Mouse (Mus musculus) ZHBTc4 (cell line): ENCODE data around the gene 1810046K07Rik.

Experiments
- DNase-seq: peaks from one replicate; pipeline ENCODE4 v3.0.0-alpha.2; 2011; ENCODE audit warnings: low read depth, low spot score

Gene 1810046K07Rik

GRCm38 (mm10) chr9:51328731-51329130, at the start of gene 1810046K07Rik:
Gene 1810046K07Rik (minus strand): TSS chr9:51328917.
- no peak for DNase-seq

GRCm38 (mm10) chr9:51369560-51369959, 40.8 kb upstream of the 1810046K07Rik start:
- no peak for DNase-seq

DNA sequence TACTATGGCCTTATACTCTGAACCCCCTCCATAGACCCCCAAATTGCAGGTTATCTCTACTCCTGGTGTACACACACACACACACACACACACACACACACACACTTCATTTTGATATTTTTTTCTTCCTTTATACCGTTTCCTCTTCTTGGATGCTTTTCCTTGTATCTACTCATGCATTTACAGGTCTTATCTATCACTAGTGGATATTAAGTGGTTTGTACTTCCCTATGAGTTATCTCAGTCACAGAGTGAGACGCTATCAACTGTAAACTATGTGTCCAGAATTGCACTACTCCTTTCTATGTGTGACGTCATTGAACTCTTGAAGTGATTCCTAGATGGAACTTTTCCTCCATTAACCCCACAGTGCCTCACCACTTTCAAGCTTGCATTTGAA, 38.4 kb upstream of the 1810046K07Rik start:
- no peak for DNase-seq

GRCm38 (mm10) chr9:51364059-51364458, 35.3 kb upstream of the 1810046K07Rik start:
- peak; percentile 59 for DNase-seq

DNA sequence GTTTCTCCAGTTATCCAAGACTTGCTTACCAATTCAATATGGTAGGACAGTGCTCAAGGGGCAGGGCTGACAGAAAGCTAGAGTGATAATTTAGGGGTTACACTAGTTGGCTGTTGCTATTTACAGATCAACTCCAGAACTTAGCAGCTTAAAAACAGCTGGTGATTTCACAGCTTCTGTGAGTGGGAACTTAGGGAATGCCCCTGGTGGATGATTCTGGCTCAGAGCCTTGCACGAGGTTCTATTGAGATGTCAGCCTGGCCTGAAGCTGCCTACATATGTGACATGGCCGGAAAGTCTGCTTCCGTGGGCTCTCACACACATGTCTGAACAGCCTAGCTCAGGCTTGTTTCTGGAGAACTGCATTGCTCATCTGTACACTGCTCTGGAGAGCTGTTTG, 24.8 kb upstream of the 1810046K07Rik start:
- no peak for DNase-seq

DNA sequence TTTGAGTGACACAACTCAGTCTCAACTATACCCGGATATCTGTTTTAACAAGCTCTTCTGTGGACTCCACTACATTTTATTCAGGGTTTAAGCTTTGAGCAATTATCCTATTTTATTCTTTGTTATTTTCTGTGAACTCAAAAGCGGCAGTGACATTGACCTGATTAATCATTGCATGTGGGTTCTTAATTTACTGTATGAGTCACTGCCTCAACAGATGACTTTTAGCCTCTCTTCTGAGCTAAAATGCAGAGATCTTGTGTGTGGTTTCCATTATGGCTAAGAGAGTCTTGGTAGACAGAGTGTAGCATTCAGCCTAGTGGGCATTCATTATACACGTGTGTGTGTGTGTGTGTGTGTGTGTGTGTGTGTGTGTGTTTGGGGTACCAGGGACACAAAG, 24.2 kb upstream of the 1810046K07Rik start:
- no peak for DNase-seq

- no peak for DNase-seq
These were observed 20.7 kb upstream of the 1810046K07Rik start for GRCm38 (mm10) chr9:51349422-51349821.

GRCm38 (mm10) chr9:51345768-51346167, 17.1 kb upstream of the 1810046K07Rik start:
- no peak for DNase-seq

DNA sequence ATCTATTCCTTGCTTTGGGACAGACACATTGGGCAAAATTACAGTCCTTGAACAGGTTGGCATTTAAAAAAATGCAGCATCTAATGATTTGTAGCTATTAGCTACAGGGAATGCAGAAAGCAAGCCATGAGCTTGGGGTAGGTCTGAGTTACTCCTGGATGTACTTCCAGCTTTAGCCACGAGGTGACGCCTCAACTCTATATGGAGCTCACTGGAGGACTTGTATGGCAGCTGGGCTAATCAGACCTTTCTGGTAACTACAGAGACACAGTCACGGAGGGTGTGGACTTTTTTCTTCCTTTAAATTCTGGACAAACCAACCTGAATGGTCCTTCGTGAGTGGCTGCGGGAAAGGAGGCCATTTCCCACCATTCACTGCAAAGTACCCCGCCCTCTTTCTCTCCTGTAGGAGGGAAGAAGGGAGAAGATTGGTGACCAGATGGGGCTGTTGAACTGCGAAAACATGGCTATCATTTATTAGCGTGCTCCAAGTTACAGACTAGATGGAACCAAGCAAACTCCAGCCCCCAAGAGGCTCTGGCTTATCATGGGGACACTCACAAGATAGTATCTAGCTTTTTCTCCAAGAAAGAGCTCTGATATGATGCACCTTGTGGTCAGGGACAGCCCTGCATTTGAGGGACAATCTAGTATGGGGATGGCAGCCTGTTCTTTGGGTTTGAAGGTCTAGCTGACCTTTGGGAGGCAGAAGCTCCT, 6.7 kb upstream of the 1810046K07Rik start:
- peak; percentile 81 for DNase-seq

DNA sequence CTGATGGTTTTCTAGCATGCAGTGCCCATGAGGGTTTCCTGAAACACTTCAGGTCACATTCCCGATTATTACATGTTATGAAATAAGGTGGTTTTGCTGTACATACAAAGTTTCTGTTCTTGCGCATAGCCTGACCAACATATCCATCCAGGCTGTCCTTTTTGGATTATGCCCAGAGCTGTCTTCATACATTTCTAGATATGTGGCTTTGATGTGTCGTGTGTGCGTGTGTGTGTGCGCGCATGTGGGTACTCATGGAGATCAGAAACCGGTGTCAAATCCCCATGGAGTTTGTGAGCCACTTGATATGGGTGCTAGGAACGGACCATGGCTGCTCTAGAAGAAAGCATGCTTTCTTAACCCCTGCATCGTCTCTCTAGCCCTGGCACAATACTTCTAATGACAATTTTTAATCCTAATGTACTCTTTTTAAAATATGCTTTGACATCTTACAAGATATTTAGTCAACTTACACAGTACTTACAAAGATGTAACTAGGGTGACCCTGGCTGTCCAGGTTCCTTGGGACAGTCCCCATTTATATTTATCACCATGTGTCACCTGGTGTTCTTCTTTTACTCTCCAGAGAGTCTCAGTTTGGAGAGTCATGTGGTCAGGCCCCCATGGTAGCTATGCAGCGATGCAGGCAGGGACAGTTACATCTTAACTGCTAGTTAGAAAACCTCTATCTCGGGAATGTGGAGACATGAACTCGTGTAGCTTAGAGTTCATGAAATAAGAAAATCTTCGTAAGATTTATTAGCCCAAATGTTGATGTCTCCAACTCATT, 2.9 kb upstream of the 1810046K07Rik start:
- DNase-seq, result no peak

- DNase-seq, result no peak
These were observed 1.2 kb downstream of the 1810046K07Rik start for GRCm38 (mm10) chr9:51327555-51327903.

DNA sequence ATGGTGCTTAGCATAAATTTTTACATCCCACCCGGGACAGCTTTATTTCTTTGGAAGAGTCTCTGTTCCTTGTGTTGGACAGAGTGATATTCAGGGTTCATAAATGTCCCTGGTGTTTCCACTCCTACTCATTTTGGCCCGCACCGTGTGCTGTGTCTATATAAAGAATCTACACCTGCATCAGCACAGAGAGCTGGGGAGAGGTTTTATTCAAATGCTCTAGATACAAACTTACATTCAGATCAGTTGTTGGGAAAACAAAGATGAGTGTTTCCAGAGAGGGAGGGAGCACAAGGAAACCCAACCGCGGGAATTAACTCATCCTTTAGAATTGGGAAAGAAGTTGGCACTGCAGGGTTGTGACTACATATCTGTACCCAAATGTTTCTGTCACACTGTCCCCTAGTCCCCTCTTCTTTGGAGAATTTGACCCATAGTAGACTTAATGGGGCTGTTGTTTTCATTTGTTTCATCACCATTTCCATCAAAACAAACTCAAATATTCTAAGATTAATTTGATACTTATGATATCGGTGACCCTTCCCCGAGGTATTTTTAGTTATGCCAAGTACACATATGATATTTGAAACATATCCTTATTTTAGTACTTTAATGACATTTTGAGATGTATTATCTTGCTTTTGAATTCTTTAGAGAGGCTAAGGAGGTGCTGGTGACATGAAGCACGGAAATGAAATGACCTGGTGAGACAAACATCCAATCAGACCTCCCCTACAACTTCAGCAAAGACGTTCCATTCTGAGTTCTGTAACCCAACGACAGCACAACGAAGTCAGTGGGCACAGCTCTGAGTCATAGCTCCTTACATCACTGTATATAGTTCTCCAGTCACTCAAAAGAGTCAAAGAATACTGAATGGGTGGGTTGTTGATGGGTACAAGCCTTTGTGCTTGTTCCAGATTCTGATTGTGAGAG, 1.8 kb downstream of the 1810046K07Rik start:
- no peak for DNase-seq

DNA sequence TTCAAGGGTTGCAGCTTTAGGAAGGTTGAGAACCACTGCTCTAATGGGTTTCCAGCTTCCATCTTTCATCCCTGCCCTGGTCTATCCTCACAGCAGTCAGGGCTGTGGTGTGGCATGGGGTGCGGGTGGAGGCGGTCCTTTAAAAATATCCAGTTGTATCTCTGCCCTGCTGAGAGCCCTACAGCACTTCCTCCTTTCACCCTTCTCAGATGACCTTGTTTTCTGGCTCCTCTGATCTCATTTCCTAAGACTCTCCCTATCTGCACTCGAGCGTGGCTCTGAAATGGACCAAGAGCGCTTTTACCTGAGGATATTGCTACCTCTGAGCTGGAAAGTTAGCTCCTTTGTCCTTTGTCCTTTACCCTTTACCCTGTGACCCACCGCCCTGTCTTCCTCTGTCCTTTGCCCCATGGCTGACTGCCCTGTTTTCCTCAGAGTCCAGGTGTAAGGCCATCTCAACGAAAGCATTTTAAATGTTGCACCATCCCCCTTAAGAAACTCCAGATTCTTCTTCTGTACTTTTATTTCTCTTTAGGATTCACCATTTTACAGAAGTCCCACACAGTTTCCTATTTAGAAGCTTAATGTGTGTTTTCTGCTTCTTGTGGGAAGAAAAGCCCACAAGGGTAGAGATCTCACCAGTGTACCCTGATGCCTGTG, 4.2 kb downstream of the 1810046K07Rik start:
- DNase-seq, result no peak

DNA sequence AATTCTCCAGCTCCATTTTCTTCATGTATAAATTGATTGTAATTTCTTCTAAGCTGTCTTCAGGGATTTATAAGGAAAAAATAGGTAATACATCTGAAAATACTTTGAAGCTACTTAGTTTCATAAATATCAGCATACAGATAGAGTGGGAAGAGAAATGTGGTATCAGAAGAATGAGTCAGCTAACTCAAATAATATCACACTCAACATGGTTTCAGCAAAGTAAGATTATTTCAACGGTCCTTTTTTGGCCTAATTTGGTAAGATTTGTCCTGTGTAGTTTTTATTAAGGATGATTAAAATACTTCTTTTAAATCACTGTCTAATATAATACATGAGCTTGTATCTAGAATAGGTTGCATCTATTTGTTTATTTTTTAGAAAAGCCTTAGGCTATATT, 8.6 kb downstream of the 1810046K07Rik start:
- no peak for DNase-seq

DNA sequence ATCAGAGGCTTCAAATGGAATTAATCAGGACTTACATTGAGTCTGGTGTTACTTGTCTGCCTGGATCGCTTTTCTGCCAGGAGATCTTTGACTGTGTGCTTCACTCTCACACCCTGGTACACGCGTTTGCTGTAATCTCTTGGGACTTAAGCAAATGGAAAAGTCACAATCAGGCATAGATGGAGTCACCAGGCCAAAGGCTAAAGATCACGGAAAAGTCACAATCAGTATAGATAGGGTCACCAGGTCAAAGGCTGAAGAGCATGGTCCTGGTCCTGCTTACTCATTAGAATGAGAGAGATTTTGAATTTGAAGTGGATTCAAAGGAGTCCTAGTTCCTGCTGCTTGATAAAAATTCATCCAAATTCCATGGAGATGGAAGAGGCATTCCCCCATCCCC, 10.5 kb downstream of the 1810046K07Rik start:
- no peak for DNase-seq

GRCm38 (mm10) chr9:51317322-51317721, 11.4 kb downstream of the 1810046K07Rik start:
- no peak for DNase-seq

GRCm38 (mm10) chr9:51315402-51316063, 13.2 kb downstream of the 1810046K07Rik start:
- no peak for DNase-seq

GRCm38 (mm10) chr9:51312554-51313317, 16.0 kb downstream of the 1810046K07Rik start:
- DNase-seq, result no peak

DNA sequence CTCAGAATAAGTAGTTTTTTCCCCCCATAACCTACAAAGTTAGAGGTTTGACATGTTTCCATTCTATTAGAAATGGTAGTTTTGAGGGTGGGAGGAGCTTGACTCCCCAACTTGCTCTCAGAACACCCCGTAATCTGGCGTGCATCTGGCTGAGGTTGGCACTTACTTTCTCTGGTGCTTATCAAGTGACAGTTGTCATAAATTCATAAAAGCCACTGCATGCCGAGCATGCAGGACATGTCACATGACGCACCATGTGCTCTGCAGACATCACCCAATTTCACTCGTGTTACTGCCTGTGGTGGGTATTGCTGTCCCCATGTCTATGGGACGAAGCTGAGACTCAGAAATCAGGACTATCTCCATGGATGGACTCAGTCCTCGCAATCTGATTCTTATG, 18.2 kb downstream of the 1810046K07Rik start:
- no peak for DNase-seq

GRCm38 (mm10) chr9:51306351-51306750, 22.4 kb downstream of the 1810046K07Rik start:
- DNase-seq, result no peak
